Mouse (Mus musculus) right cerebral cortex, postnatal 14 days (tissue): ENCODE results near the gene Elp5.
"Not testable (repeated sequence)": the region's sequence is repeated elsewhere in the genome, so short reads cannot be mapped to it uniquely, and the experiment has no call there.

Experiments
- DNase-seq: peaks from one replicate; pipeline ENCODE4 v3.0.0; 2022

The Elp5 gene

DNA sequence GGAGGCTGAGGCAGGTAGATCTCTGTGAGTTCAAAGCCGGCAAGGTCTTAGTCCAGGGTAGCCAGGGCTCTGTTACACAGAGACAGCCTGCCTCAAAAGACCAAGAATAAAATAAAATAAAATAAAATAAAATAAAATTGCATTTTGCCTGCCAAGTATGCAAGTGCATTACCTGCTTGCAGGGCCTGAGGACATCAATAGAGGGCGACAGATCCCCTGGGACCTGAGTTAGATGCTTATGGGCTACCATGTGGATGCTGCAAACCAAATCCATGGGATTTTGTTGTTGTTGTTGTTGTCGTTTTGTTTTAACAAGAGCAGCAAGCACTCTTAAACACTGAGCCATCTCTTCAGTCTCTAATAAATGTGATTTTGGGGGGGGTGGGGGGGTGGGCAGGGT lies 50.1 kb downstream of the Elp5 start:
- DNase-seq = no peak

DNA sequence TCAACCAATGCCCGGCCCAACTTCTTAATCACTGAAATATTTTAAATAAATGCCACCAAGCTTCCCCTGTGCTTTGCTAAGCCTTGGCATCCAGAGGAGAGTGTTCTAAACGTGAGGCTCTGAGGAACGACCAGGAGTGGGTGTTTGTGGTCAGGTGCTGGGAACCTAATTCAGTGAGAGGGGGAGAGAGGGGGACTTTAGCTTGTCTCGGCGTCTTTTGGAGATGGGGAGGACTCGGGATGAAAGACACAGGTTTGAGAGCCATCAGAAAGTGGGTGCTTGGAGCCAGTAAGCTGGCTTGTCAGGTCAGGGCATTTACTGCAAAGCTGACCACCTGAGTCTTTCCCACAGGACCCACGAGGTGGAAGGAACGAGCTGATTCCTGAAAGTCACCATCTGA lies 50.5 kb downstream of the Elp5 start:
- DNase-seq = no peak

DNA sequence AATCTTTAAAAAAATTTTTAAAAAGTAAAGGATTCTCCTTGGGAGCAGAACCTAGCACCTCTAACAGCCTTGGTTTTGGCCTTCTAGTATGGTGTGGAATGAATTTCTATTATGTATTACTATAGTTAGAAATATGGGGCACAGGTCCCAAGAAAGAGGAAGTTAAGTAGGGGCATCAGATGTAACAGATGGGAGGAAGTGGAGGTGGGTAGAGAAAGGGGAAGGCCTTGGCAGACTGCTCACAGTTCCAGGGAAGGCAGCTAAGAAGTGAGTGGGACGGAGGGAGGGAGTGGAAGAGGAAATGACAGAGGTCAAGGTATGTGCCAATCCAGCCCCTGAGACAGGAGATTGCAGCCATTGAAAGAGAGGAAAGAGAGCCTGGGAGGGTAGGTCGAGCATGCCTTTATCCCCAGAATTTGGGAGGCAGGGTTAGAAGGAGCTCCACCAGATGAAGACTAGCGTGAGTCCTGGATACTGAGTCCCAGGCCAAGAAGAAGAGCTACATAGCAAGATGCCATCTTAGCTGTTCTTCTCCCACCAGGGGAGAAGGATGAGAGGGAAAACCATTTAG lies 51.3 kb downstream of the Elp5 start:
- no peak for DNase-seq

DNA sequence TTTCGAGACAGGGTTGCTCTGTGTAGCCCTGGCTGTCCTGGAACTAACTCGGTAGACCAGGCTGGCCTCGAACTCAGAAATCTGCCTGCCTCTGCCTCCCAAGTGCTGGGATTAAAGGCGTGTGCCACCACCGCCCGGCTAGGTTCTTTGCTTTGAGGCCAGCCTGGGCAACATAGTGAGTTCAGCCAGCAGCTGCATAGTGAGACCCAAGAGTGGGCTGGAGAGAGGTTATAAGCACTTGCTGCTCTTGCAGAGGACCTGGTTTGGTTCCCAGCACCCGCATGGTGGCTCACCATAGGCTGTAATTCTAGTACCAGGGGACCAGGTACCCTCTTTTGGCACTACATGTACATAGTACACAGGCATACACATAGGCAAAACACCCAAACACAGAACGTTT lies 52.1 kb downstream of the Elp5 start:
- DNase-seq = not testable (repeated sequence)

DNA sequence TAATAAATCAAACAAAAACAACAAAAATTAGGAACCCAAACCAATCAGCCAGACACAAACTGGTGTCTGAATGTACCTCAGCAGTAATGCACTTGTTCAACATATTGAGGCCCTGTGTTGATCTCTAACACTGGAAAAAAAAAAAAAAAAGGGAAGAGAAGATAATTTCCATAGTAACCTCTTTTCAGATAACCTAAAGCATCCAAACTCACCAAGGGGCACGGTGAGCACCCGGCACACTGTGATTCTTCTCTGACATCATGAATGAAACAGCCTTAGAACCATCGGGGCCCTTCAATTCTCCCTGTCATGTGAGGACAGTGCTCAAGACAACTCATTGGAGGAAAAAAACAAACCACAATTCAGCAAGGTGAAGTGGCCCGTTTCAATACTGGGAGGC lies 52.6 kb downstream of the Elp5 start:
- DNase-seq = no peak

DNA sequence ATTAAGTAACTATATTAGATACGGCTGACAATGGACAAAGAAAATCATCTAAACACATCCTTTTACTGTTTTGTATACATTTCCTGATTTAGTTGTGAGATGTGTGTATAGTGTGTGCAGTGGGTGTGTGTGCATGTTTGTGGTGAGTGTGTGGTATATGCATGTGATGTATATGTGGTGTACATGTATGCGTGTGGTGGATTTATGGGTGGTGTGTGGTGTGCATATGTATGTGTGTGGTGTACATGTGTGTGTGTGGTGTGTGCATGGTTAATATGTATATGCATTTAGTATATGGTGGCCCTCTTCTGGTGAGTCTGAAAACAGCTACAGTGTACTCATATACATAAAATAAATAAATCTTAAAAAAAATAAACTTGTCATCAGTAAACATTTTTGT lies 54.8 kb downstream of the Elp5 start:
- DNase-seq = no peak

DNA sequence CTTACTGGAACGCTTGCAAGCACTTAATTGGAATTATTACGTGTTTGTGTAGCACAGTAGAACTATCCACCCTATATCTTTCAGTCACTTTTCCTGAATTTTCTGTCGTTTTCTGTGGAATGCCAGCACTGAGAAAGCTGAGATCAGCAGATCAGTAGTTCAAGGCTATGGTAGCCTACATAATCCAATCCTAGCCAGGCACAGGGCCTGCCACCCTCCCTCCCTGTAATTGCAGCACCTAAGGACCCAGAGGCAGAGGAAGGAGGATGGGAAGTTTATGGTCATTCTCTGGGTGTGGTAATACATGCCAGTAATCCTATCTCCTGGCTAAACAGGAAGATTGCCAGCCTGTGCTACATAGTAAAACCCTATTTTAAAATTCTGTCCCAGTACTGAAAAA lies 59.5 kb downstream of the Elp5 start:
- DNase-seq = no peak

DNA sequence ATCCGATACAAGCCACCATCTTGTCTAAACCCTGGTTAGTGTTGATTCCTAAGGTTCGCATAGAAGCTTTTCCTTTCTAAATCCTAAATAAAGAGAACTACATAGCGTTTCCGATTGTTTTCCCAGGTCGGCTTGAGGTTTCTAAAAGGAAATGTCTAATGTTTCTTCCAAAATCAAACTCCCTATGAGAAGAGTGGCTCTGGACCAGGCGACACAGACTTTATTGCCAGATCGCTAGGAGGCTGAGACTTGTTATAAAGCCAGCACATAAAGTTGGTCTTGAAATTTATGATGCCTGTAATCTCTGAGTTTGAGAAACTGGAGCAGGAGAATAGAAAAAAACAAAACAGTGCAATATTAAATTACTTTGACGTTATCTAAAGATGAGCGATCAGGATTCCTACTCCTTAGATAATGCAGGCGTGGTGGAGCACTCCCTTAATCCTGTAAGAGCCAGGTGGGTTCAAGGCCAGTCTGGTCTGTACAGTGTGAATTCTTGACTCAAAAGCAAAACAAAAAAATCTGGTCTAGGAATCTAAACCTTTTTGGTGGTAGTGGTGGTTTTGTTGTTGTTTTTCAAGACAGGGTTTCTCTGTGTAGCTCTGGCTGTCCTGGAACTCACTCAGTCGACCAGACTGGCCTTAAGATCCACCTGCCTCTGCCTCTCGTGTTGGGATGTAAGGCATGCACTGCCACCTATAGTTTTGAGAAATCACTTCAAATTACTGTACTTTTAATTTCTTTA lies 60.1 kb downstream of the Elp5 start:
- no peak for DNase-seq

DNA sequence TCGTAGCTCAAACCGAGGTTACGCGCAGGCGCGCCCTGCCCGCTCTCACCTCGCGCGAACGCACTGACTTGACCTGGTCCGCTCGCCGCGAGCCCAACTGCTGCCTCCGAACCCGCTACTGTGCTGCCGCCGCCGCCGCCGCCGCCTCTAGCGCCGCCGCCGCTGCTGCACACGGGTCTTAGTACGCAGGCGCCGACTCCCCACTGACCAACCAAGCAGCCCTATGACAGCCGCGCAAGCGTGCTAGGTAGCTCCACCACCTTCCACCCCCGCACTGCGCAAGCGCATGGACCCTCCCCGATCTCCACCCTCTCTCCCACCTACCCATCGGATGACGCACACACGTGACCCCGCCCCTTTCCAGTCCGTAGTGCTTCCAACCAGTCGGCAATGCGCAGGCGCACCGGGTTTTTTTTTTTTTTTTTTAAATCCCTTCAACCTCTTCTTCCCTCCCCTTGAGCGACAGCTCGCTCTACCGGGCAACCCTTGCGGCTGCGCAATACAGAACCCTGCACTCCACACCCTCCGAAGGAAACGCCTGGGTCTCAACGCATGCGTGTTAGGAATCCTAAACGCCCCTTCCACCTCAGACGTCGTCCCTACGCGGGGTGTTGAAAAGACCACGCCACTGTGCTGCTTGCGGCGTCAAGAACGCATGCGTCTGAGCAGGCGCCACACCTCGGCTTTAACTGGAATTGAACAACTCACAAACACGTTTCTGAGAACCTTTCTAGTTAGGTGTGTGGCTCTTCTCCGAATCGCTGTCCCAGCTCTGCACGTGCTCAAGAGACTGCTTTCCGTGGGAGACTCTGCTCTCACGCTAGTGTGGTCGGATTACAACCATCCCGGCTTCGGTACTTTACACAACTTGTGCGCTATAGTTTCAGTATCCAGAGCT lies 61.0 kb downstream of the Elp5 start, which contains the start of gene Eif5a:
Gene Eif5a, minus strand, starts transcription at position 845 of the 898 bp plus-strand sequence.
- DNase-seq = peak; percentile 100

DNA sequence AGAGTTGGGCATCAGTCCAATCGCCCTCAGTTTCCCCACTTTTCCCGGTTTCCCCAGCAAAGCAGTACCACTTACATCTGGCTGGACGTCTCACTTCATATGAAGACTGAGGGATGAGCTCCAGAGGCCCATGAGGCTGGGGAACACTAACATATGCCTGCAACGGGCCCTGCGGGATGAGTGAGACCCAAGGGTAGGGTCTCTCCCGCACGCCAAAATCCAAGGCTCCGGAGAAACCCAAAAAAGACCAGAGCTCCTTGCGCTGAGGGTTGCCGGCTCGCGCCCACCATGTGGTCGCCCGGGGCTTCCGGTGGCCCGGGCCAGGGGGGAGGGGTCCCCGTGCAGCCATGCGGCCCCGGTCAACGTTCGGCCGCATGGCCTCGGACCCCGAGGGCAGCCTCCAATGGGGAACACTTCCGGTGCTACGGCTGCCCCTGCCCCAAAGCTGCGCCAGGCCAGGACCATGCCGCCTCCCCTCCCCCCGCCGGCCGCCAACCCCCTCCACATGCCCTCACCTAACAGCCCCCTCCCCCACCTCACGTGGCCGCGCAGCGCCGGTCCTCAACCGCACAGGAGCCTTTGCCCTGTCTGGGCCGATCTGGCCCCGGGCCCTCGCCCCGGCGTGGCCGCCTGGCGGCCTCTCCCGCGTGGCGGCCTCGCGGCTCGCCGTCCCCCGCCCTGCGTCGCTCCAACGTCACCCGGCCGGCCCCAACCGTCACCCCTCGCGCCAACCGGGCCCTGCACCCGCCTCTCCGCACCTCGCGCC lies 61.9 kb downstream of the Elp5 start:
- peak; percentile 56 for DNase-seq

DNA sequence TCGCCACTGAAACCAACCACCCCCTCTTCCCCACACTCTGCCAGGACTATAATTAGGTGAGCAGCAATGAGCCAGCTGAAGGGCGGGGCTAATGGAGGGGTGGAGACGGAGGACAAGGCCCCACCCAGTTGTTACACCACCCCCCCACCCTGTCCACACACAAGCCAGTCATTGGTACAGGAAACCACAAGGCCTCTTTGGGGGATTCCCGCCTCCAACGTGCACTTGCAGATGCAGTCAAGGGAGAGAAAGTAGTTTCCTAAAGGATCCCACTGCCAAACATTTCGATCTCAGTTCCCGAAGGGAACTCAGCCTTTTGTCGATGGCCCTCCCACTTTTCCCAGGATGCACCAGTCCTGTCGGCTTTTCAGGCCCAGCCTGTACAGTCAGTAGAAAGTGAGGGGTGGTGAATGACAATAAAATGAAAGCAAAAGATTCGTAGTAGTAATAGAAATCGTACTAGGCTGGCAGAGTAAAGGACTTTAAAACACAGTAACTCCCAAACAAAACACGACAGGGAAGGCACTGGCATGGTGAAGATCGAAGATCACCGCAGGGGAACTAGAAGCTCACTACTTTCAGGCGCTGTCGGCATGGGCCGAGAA lies 62.6 kb downstream of the Elp5 start:
- DNase-seq = peak; percentile 36

DNA sequence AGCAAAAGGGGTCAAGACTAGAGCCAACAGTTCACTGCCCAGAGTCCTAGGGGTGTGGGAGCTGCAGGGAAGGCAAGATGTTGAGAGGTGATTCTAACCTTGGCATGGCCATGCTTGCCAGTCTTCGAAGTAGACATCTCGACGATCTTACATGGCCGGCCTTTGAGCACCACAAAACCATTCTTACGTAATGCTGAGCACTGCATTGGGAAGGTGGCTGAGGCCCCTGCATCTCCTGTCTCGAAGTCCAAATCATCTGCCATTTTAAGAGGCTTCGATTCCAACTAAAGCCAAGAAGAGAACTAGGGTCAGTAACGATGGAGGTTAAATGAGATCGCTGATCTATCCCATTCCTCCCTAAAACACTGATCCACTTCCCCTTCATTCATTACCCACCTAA lies 63.3 kb downstream of the Elp5 start:
- DNase-seq = no peak
